Mouse (Mus musculus): ENCODE results near the gene B2m.

GRCm38 (mm10) chr2:122194509-122194929 is 47.0 kb downstream of the B2m start:
- TF ChIP-seq CTCF (conservative IDR thresholded peaks at IDR 0.05; ENCODE audit: low read length) (no peak), POU5F1 (IDR thresholded peaks at IDR 0.05; ENCODE audit: borderline replicate concordance, low read length) (no peak)
